Mouse (Mus musculus): ENCODE results near the gene Tmem33. TPM values are rescaled to one million over a fixed set of nuclear protein-coding genes. Genes with fewer than 3 reads are reported as not detected.

Gene Tmem33
- polyA plus RNA-seq, 1 experiment = 70.2 TPM

GRCm38 (mm10) chr5:67224122-67224502 lies 36.3 kb upstream of the Tmem33 start:
- TF ChIP-seq FLI1 (IDR thresholded peaks at IDR 0.05; ENCODE audit: low read length) (no peak), GATA1 (IDR thresholded peaks at IDR 0.05; ENCODE audit: borderline replicate concordance, low read length) (no peak)
- Histone ChIP-seq H3K27me3 (replicated peaks) (peaks cover 95% of the 10 kb centered on the region), H3K36me3 (replicated peaks; ENCODE audit: low read length) (no peaks in the 10 kb centered on the region), H3K4me1 (peaks cover 16% of the 10 kb centered on the region), H3K9me3 (peaks cover 33% of the 10 kb centered on the region), H3K4me3 (replicated peaks) (no peak overlapping the region)

- Histone ChIP-seq H3K36me3 (replicated peaks; ENCODE audit: low read length) (no peaks in the 10 kb centered on the region), H3K9me3 (peaks cover 33% of the 10 kb centered on the region), H3K27me3 (replicated peaks) (peaks cover 97% of the 10 kb centered on the region), H3K4me1 (peaks cover 29% of the 10 kb centered on the region), H3K4me3 (replicated peaks) (no peak overlapping the region)
- no peak for TF ChIP-seq FLI1 (IDR thresholded peaks at IDR 0.05; ENCODE audit: low read length)
- no peak for TF ChIP-seq GATA1 (IDR thresholded peaks at IDR 0.05; ENCODE audit: borderline replicate concordance, low read length)
These were observed 34.6 kb upstream of the Tmem33 start for GRCm38 (mm10) chr5:67225758-67226157.

GRCm38 (mm10) chr5:67227261-67227660 lies 33.1 kb upstream of the Tmem33 start:
- no peaks in the 10 kb centered on the region for H3K36me3 ChIP-seq (replicated peaks; ENCODE audit: low read length)
- TF ChIP-seq FLI1 (IDR thresholded peaks at IDR 0.05; ENCODE audit: low read length) (no peak), GATA1 (IDR thresholded peaks at IDR 0.05; ENCODE audit: borderline replicate concordance, low read length) (no peak)
- peaks cover 40% of the 10 kb centered on the region for H3K4me1 ChIP-seq
- peaks cover 33% of the 10 kb centered on the region for H3K9me3 ChIP-seq
- no peak overlapping the region for H3K4me3 ChIP-seq (replicated peaks)
- peaks cover 91% of the 10 kb centered on the region for H3K27me3 ChIP-seq (replicated peaks)

- H3K4me1 ChIP-seq = peaks cover 39% of the 10 kb centered on the region
- no peak overlapping the region for H3K4me3 ChIP-seq (replicated peaks)
- H3K9me3 ChIP-seq = peaks cover 29% of the 10 kb centered on the region
- H3K36me3 ChIP-seq (replicated peaks; ENCODE audit: low read length) = no peaks in the 10 kb centered on the region
- H3K27me3 ChIP-seq (replicated peaks) = peaks cover 91% of the 10 kb centered on the region
- TF ChIP-seq FLI1 (IDR thresholded peaks at IDR 0.05; ENCODE audit: low read length) = no peak
- TF ChIP-seq GATA1 (IDR thresholded peaks at IDR 0.05; ENCODE audit: borderline replicate concordance, low read length) = no peak
These were observed 32.5 kb upstream of the Tmem33 start for GRCm38 (mm10) chr5:67227682-67228444.

- peaks cover 6% of the 10 kb centered on the region for H3K9me3 ChIP-seq
These were observed 25.7 kb upstream of the Tmem33 start for GRCm38 (mm10) chr5:67234682-67235081.

GRCm38 (mm10) chr5:67235462-67235861 lies 24.9 kb upstream of the Tmem33 start:
- Histone ChIP-seq H3K27me3 (replicated peaks) (peaks cover 57% of the 10 kb centered on the region), H3K4me3 (replicated peaks) (no peak overlapping the region), H3K36me3 (replicated peaks; ENCODE audit: low read length) (no peaks in the 10 kb centered on the region), H3K9me3 (peaks cover 6% of the 10 kb centered on the region), H3K4me1 (peaks cover 29% of the 10 kb centered on the region)
- TF ChIP-seq FLI1 (IDR thresholded peaks at IDR 0.05; ENCODE audit: low read length) = no peak
- no peak for TF ChIP-seq GATA1 (IDR thresholded peaks at IDR 0.05; ENCODE audit: borderline replicate concordance, low read length)

More at GRCm38 (mm10) chr5:67234682-67235081, 25.7 kb upstream of the Tmem33 start:
- no peaks in the 10 kb centered on the region for H3K36me3 ChIP-seq (replicated peaks; ENCODE audit: low read length)
- H3K4me1 ChIP-seq = peaks cover 37% of the 10 kb centered on the region
- no peak overlapping the region for H3K4me3 ChIP-seq (replicated peaks)
- peaks cover 60% of the 10 kb centered on the region for H3K27me3 ChIP-seq (replicated peaks)
- TF ChIP-seq GATA1 (IDR thresholded peaks at IDR 0.05; ENCODE audit: borderline replicate concordance, low read length) = no peak
- TF ChIP-seq FLI1 (IDR thresholded peaks at IDR 0.05; ENCODE audit: low read length) = no peak

- Histone ChIP-seq H3K36me3 (replicated peaks; ENCODE audit: low read length) (no peaks in the 10 kb centered on the region), H3K9me3 (peaks cover 6% of the 10 kb centered on the region), H3K4me3 (replicated peaks) (peak overlapping the region; percentile 84), H3K27me3 (replicated peaks) (peaks cover 51% of the 10 kb centered on the region), H3K4me1 (peaks cover 18% of the 10 kb centered on the region)
- TF ChIP-seq FLI1 (IDR thresholded peaks at IDR 0.05; ENCODE audit: low read length) (no peak), GATA1 (IDR thresholded peaks at IDR 0.05; ENCODE audit: borderline replicate concordance, low read length) (no peak)
These were observed 23.8 kb upstream of the Tmem33 start for GRCm38 (mm10) chr5:67236601-67237000.

GRCm38 (mm10) chr5:67238303-67238702 lies 22.1 kb upstream of the Tmem33 start:
- Histone ChIP-seq H3K4me1 (peaks cover 5% of the 10 kb centered on the region; the same call in 1 of the 2 replicates), H3K36me3 (replicated peaks; ENCODE audit: low read length) (no peaks in the 10 kb centered on the region), H3K4me3 (replicated peaks) (no peak overlapping the region), H3K9me3 (peaks cover 6% of the 10 kb centered on the region), H3K27me3 (replicated peaks) (peaks cover 43% of the 10 kb centered on the region)
- TF ChIP-seq FLI1 (IDR thresholded peaks at IDR 0.05; ENCODE audit: low read length) = no peak
- no peak for TF ChIP-seq GATA1 (IDR thresholded peaks at IDR 0.05; ENCODE audit: borderline replicate concordance, low read length)

- no peaks in the 10 kb centered on the region for H3K36me3 ChIP-seq (replicated peaks; ENCODE audit: low read length)
- TF ChIP-seq GATA1 (IDR thresholded peaks at IDR 0.05; ENCODE audit: borderline replicate concordance, low read length) (no peak), FLI1 (IDR thresholded peaks at IDR 0.05; ENCODE audit: low read length) (no peak)
- H3K9me3 ChIP-seq = no peaks in the 10 kb centered on the region
- peaks cover 25% of the 10 kb centered on the region for H3K27me3 ChIP-seq (replicated peaks)
- no peak overlapping the region for H3K4me3 ChIP-seq (replicated peaks)
- H3K4me1 ChIP-seq = no peaks in the 10 kb centered on the region; the same call in 1 of the 2 replicates
These were observed 18.7 kb upstream of the Tmem33 start for GRCm38 (mm10) chr5:67241713-67242112.

GRCm38 (mm10) chr5:67243231-67243630 lies 17.1 kb upstream of the Tmem33 start:
- TF ChIP-seq GATA1 (IDR thresholded peaks at IDR 0.05; ENCODE audit: borderline replicate concordance, low read length) (no peak), FLI1 (IDR thresholded peaks at IDR 0.05; ENCODE audit: low read length) (no peak)
- no peak overlapping the region for H3K4me3 ChIP-seq (replicated peaks)
- H3K9me3 ChIP-seq = no peaks in the 10 kb centered on the region
- H3K27me3 ChIP-seq (replicated peaks) = peaks cover 35% of the 10 kb centered on the region
- no peaks in the 10 kb centered on the region for H3K4me1 ChIP-seq
- H3K36me3 ChIP-seq (replicated peaks; ENCODE audit: low read length) = no peaks in the 10 kb centered on the region

Data from megakaryocyte, embryonic 14.5 days (primary cell).